Mouse (Mus musculus): ENCODE results near the gene Rinl. TPM values are rescaled to one million over a fixed set of nuclear protein-coding genes. Genes with fewer than 3 reads are reported as not detected.

Gene Rinl
- polyA plus RNA-seq, 1 experiment, result 7.1 TPM

- Histone ChIP-seq H3K27ac (ENCODE audit: insufficient read depth, low read depth, low read length) (no peak overlapping the region), H3K4me3 (ENCODE audit: low read depth, low read length) (no peak overlapping the region), H3K36me3 (ENCODE audit: control insufficient read depth, insufficient read depth, low read length) (peaks cover 2% of the 10 kb centered on the region; the same call in 1 of the 2 replicates), H3K4me1 (ENCODE audit: control insufficient read depth, insufficient read depth, insufficient read length, low read length) (peaks cover 17% of the 10 kb centered on the region; the same call in 1 of the 2 replicates), H3K27me3 (ENCODE audit: control insufficient read depth, insufficient read depth, low read length) (no peaks in the 10 kb centered on the region)
- no peak for TF ChIP-seq CTCF (IDR thresholded peaks at IDR 0.05; ENCODE audit: extremely low read depth, insufficient read length, insufficient replicate concordance, low read depth, low read length)
- TF ChIP-seq POLR2A (IDR thresholded peaks at IDR 0.05; ENCODE audit: low read depth, low read length), result no peak
- 93% methylated on average over 9 of the region's 9 CpGs for WGBS
Observed at GRCm38 (mm10) chr7:28769414-28769958, 19.3 kb upstream of the Rinl start.

- Histone ChIP-seq H3K36me3 (ENCODE audit: control insufficient read depth, insufficient read depth, low read length) (peaks cover 2% of the 10 kb centered on the region; the same call in 1 of the 2 replicates), H3K4me3 (ENCODE audit: low read depth, low read length) (no peak overlapping the region), H3K27me3 (ENCODE audit: control insufficient read depth, insufficient read depth, low read length) (no peaks in the 10 kb centered on the region), H3K4me1 (ENCODE audit: control insufficient read depth, insufficient read depth, insufficient read length, low read length) (peaks cover 11% of the 10 kb centered on the region; the same call in 1 of the 2 replicates), H3K27ac (ENCODE audit: insufficient read depth, low read depth, low read length) (no peak overlapping the region)
- TF ChIP-seq CTCF (IDR thresholded peaks at IDR 0.05; ENCODE audit: extremely low read depth, insufficient read length, insufficient replicate concordance, low read depth, low read length), result no peak
- no peak for TF ChIP-seq POLR2A (IDR thresholded peaks at IDR 0.05; ENCODE audit: low read depth, low read length)
- WGBS, result 86% methylated on average over 3 of the region's 3 CpGs
Observed at GRCm38 (mm10) chr7:28770309-28770708, 18.5 kb upstream of the Rinl start.

- no peak overlapping the region for H3K27ac ChIP-seq (ENCODE audit: insufficient read depth, low read depth, low read length)
- H3K27me3 ChIP-seq (ENCODE audit: control insufficient read depth, insufficient read depth, low read length), result no peaks in the 10 kb centered on the region
- no peak overlapping the region for H3K4me3 ChIP-seq (ENCODE audit: low read depth, low read length)
- TF ChIP-seq CTCF (IDR thresholded peaks at IDR 0.05; ENCODE audit: extremely low read depth, insufficient read length, insufficient replicate concordance, low read depth, low read length) (no peak), POLR2A (IDR thresholded peaks at IDR 0.05; ENCODE audit: low read depth, low read length) (no peak)
- H3K4me1 ChIP-seq (ENCODE audit: control insufficient read depth, insufficient read depth, insufficient read length, low read length), result peaks cover 7% of the 10 kb centered on the region; the same call in 1 of the 2 replicates
- H3K36me3 ChIP-seq (ENCODE audit: control insufficient read depth, insufficient read depth, low read length), result peaks cover 4% of the 10 kb centered on the region; the same call in 1 of the 2 replicates
- WGBS, result 91% methylated on average over 11 of the region's 11 CpGs
Observed at GRCm38 (mm10) chr7:28771867-28772266, 16.9 kb upstream of the Rinl start.

- Histone ChIP-seq H3K27ac (ENCODE audit: insufficient read depth, low read depth, low read length) (no peak overlapping the region), H3K36me3 (ENCODE audit: control insufficient read depth, insufficient read depth, low read length) (peaks cover 8% of the 10 kb centered on the region; the same call in 1 of the 2 replicates), H3K4me1 (ENCODE audit: control insufficient read depth, insufficient read depth, insufficient read length, low read length) (no peaks in the 10 kb centered on the region), H3K27me3 (ENCODE audit: control insufficient read depth, insufficient read depth, low read length) (no peaks in the 10 kb centered on the region), H3K4me3 (ENCODE audit: low read depth, low read length) (no peak overlapping the region)
- TF ChIP-seq CTCF (IDR thresholded peaks at IDR 0.05; ENCODE audit: extremely low read depth, insufficient read length, insufficient replicate concordance, low read depth, low read length), result no peak
- no peak for TF ChIP-seq POLR2A (IDR thresholded peaks at IDR 0.05; ENCODE audit: low read depth, low read length)
- WGBS, result 83% methylated on average over 3 of the region's 3 CpGs
Observed at GRCm38 (mm10) chr7:28773163-28773562, 15.6 kb upstream of the Rinl start.

GRCm38 (mm10) chr7:28774164-28774563 lies 14.6 kb upstream of the Rinl start:
- H3K4me1 ChIP-seq (ENCODE audit: control insufficient read depth, insufficient read depth, insufficient read length, low read length), result no peaks in the 10 kb centered on the region
- 90% methylated on average over 12 of the region's 12 CpGs for WGBS
- H3K27ac ChIP-seq (ENCODE audit: insufficient read depth, low read depth, low read length), result no peak overlapping the region
- peaks cover 8% of the 10 kb centered on the region; the same call in 1 of the 2 replicates for H3K36me3 ChIP-seq (ENCODE audit: control insufficient read depth, insufficient read depth, low read length)
- no peak for TF ChIP-seq POLR2A (IDR thresholded peaks at IDR 0.05; ENCODE audit: low read depth, low read length)
- no peak for TF ChIP-seq CTCF (IDR thresholded peaks at IDR 0.05; ENCODE audit: extremely low read depth, insufficient read length, insufficient replicate concordance, low read depth, low read length)
- no peak overlapping the region for H3K4me3 ChIP-seq (ENCODE audit: low read depth, low read length)
- H3K27me3 ChIP-seq (ENCODE audit: control insufficient read depth, insufficient read depth, low read length), result no peaks in the 10 kb centered on the region

GRCm38 (mm10) chr7:28775129-28775528 lies 13.6 kb upstream of the Rinl start:
- no peaks in the 10 kb centered on the region for H3K27me3 ChIP-seq (ENCODE audit: control insufficient read depth, insufficient read depth, low read length)
- no peak overlapping the region for H3K4me3 ChIP-seq (ENCODE audit: low read depth, low read length)
- H3K4me1 ChIP-seq (ENCODE audit: control insufficient read depth, insufficient read depth, insufficient read length, low read length), result peaks cover under 1% of the 10 kb centered on the region; the same call in 1 of the 2 replicates
- WGBS, result 89% methylated on average over 7 of the region's 7 CpGs
- H3K36me3 ChIP-seq (ENCODE audit: control insufficient read depth, insufficient read depth, low read length), result peaks cover 8% of the 10 kb centered on the region; the same call in 1 of the 2 replicates
- H3K27ac ChIP-seq (ENCODE audit: insufficient read depth, low read depth, low read length), result no peak overlapping the region
- no peak for TF ChIP-seq CTCF (IDR thresholded peaks at IDR 0.05; ENCODE audit: extremely low read depth, insufficient read length, insufficient replicate concordance, low read depth, low read length)
- no peak for TF ChIP-seq POLR2A (IDR thresholded peaks at IDR 0.05; ENCODE audit: low read depth, low read length)

- Histone ChIP-seq H3K4me3 (ENCODE audit: low read depth, low read length) (no peak overlapping the region), H3K27ac (ENCODE audit: insufficient read depth, low read depth, low read length) (no peak overlapping the region), H3K27me3 (ENCODE audit: control insufficient read depth, insufficient read depth, low read length) (no peaks in the 10 kb centered on the region), H3K36me3 (ENCODE audit: control insufficient read depth, insufficient read depth, low read length) (peaks cover 7% of the 10 kb centered on the region; the same call in 1 of the 2 replicates), H3K4me1 (ENCODE audit: control insufficient read depth, insufficient read depth, insufficient read length, low read length) (peaks cover 4% of the 10 kb centered on the region; the same call in 1 of the 2 replicates)
- WGBS, result 84% methylated on average over 9 of the region's 9 CpGs
- TF ChIP-seq POLR2A (IDR thresholded peaks at IDR 0.05; ENCODE audit: low read depth, low read length) (no peak), CTCF (IDR thresholded peaks at IDR 0.05; ENCODE audit: extremely low read depth, insufficient read length, insufficient replicate concordance, low read depth, low read length) (no peak)
Observed at GRCm38 (mm10) chr7:28778825-28779224, 9.9 kb upstream of the Rinl start.
